Mouse (Mus musculus): ENCODE results near the gene Pdcd4. TPM values are rescaled to one million over a fixed set of nuclear protein-coding genes. Genes with fewer than 3 reads are reported as not detected.

Pdcd4 gene
- polyA plus RNA-seq, 1 experiment from 2014 or later, result 129 TPM

- no peaks in the 10 kb centered on the region for H3K9me3 ChIP-seq
- 0 out of 2 replicates have a peak, but pooled peaks cover 8% of the 10 kb centered on the region for H3K36me3 ChIP-seq
- whole genome bisulfite sequencing, result 83% methylated on average over 1 of the region's 1 CpGs
- no peak overlapping the region for H3K9ac ChIP-seq
- no peak overlapping the region for H3K4me3 ChIP-seq
- no peak for ATAC-seq (ENCODE audit: insufficient number of reproducible peaks, insufficient read depth, low FRiP score, low TSS enrichment)
- H3K4me2 ChIP-seq (replicated peaks), result no peak overlapping the region
- no peaks in the 10 kb centered on the region for H3K27me3 ChIP-seq
- no peaks in the 10 kb centered on the region for H3K4me1 ChIP-seq
- H3K27ac ChIP-seq, result no peak overlapping the region
These were observed 81.6 kb downstream of the Pdcd4 start for GRCm38 (mm10) chr19:53973656-53974055.

Other genes with a start within 250 kb of the Pdcd4 start
- 2.7 and 3.0 TPM in 2 replicates for gene Rbm20, start 214.9 kb upstream of the Pdcd4 start, polyA plus RNA-seq (2016; fragmentation: Nextera tagmentation; extraction: Ambion mirVana)
- 55.2 and 57.0 TPM in 2 replicates for gene Shoc2, start 52.1 kb downstream of the Pdcd4 start, polyA plus RNA-seq (2016; fragmentation: Nextera tagmentation; extraction: Ambion mirVana)
- 88.3 and 90.6 TPM in 2 replicates for gene Bbip1, start 52.4 kb downstream of the Pdcd4 start, polyA plus RNA-seq (2016; fragmentation: Nextera tagmentation; extraction: Ambion mirVana)
- 2.2 and 2.3 TPM in 2 replicates for gene Adra2a, start 151.9 kb downstream of the Pdcd4 start, polyA plus RNA-seq (2016; fragmentation: Nextera tagmentation; extraction: Ambion mirVana)

Measured in embryonic facial prominence, embryonic 12.5 days (tissue).